Mouse (Mus musculus): Measurements from ENCODE around the gene Ggact.

Gene Ggact

DNA sequence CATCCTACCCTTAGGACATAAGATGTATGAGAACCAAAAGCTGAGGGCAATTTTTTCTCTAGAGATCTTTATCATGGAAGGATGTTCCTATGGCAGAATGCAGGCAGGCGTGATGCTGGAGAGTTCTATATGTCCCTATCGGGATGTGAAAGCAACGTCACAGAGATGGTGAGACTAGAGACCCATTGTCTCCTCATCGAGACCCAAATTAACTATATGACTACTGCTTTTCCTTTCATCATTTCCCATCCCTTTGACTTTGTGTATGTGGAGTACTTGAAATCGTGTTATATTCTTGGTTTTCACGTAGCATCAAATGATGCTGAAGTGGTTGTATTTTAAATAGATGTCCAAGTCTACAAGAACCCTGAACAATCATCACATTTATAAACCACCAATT lies at the start of gene Ggact:
Gene Ggact, minus strand, starts transcription at position 101 of the 400 bp plus-strand sequence.
- no peak for DNase-seq (ENCODE audit: low read depth, low spot score)

DNA sequence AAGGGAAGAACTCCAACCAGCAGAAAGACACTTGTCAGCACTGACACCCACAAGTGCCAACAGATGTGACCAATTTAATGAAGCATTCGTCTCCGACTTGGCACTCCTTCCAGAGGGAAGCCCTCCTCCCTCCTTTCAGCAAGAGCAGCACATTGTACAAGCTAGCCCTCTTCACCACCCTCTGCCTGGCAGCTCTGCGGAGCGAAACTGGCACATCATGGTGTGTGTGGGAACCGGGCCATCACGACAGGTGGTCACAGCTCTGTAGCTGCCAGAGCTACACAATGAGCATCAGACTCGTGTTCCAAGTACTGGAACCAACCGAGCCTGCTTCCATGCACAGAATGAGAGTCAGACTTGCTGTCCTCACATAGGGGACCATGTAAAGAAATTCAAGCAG lies 44.4 kb upstream of the Ggact start:
- no peak for DNase-seq (ENCODE audit: low read depth, low spot score)

DNA sequence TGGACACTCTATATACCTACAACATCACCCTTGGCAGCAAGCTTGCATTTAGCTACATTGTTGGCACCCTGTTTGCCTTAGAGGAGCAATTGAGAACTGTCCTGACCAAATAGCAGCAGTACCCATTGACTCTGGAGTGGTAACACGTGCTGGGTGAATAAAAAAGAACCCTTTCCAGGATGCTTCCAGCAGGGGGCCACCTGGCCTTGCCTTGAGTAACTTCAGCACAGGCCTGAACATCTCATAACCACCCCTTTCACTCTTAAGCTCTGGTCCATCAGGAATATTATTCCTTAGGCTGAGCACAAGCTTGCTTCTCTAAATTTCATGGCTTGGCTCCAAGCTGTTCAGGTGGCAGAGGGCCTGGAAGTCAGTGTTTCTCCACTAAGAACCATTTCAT lies 39.8 kb upstream of the Ggact start:
- no peak for DNase-seq (ENCODE audit: low read depth, low spot score)

DNA sequence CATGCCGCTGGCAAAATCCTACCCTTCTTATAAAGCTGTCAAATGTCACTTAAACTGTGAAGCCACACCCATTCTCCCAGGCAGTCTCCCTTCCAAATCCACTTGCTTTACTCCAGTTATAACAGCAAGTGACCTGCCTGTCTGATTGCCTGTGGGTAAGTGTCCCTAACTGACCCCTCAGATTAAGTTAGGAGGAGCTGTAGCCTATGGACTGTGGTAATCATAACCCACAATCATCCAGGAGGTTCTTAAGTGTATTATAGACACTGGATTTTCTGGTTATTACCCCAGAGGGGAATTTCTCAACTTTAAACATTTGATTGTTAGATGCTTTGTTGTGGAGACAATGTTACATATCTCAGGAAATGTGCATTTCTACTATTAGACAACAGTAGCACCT lies 39.0 kb upstream of the Ggact start:
- no peak for DNase-seq (ENCODE audit: low read depth, low spot score)

DNA sequence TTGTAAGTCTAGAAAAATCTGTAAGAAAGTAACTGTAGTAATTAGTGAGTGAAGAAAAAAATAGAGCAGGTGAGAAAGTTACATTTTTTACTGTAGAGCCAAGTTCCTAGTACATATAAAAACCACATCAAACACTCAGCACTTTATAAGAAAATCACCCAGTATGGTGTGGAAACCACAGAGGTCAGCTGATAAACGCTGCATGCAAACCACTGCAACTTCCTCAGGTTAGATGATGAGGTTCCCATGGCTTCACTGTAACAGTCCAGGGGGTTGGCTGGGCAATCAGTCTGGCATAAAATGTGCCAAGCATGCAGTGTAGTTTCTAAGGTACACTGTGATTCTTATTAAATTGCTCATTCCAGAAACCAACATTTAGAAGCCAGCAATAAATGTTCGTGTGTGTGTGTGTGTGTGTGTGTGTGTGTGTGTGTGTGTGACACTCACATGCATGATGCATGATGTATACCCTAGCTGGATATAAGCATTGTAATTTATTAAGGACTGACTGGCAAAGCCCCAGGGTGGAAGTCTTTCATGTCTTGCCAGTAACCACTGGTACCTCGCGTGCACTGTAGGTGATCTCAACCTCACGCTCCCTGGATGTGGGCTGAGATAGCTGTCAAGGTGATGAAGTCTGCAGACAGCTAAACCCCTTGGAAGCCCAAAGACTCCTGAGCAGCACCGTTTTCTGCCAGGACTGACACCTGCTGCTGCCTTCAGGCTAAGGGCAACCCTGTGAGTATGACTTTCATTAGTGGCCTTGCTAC lies 38.3 kb upstream of the Ggact start:
- no peak for DNase-seq (ENCODE audit: low read depth, low spot score)

DNA sequence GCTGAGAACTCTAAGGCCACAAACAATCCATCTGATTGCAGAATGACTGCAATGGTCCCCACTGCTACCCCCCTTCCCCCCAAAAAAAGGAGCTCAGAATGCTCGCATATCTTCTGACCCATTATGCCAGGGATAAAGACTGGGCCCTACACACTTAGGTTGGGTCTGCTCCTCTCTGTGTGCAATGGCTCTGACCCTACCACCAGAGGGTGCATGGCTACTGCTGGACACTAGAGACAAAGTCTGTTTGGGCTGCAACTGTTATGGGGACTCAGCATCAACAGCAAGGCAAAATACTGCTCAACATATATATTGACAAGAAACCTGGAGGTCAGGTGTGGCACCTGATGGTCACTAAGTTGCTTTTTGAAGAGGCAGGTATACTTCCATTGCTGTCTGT lies 37.4 kb upstream of the Ggact start:
- no peak for DNase-seq (ENCODE audit: low read depth, low spot score)

DNA sequence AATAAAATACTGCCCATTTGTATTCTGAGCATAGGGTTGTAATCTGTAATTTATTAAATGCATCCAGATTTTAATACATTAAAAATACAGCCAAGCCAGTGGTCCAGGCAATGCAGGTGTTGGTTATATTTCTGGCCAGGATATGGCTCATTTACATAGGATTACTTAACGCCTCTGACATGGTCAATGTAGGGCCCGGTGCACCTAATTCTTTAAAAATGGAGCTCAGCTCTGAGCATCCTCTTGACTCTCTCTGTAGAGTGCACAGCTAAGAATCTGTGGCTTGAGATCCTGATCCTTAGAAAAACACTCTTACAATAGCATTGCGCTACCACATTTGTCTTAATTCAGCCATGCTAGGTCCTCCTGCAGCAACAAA lies 29.9 kb upstream of the Ggact start:
- no peak for DNase-seq (ENCODE audit: low read depth, low spot score)

DNA sequence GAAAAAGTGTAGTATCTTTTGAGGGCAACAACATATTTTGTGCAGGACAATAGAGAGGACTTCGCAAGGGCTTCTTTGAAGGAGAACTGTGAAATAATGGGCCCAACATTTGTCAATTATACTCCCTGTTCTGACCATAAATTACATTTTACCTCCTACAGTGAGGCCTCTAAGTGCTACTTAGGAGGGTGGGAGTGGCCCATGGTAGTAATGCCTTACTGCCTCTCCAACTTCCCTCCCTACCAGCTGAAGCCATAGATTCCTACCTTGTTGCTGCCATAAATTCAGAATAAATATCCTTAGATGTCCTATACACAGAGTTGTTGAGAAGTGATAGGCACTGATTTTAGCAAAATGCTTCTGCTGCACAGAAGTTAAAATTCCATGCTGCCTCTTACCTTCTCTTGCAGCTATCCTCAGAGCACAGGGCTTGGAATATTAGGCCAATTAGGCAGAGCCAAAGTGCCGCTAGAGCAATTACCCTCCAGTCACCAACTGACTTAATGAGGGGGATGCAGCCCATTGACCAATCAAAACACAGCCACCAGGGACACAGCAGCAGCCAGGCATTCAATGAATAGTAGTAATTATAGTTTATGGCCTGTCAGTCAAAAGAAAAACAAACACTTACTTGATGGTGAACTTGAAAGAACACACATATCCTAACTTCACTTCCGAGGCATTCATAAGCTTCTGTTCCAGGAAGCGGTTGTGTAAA lies 29.4 kb upstream of the Ggact start:
- DNase-seq (ENCODE audit: low read depth, low spot score) = no peak

DNA sequence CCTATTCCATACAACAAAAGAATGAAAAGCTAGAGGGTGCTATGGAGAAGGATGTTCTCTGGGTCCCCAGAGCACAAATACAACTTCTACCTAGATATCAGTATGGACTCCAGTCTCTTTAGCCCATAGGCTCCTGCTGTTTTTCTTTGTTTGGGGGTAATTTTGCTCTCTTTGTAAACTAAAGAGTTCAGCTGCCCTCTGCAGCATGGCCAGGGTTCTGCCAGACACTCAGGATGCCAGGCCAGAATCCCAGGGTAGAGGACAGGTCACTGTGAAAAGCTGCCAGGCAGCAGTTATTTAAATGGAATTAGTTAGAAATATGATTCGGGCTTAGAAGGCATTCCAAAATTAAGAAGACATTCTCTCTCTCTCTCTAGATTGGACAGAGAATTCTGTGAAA lies 22.9 kb upstream of the Ggact start:
- DNase-seq (ENCODE audit: low read depth, low spot score) = no peak

DNA sequence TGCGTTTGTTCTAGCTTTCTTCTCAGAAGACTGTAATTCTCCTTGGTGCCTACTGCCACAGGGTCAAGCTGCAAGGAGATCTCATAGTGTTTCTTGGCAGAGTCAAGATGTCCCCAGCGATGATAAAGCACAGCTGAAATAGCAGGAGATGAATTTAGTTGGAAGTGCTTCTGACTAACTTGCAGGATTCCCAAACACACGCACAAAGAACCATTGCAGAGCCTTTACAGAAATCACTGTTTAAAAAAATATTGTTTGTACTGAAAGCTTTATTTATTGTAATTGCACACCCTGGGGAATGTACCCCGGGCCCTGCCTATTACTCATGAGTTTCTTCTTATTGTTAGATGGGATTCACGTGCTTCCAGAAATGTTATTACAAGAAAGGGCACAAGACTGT lies 6.5 kb upstream of the Ggact start:
- no peak for DNase-seq (ENCODE audit: low read depth, low spot score)

DNA sequence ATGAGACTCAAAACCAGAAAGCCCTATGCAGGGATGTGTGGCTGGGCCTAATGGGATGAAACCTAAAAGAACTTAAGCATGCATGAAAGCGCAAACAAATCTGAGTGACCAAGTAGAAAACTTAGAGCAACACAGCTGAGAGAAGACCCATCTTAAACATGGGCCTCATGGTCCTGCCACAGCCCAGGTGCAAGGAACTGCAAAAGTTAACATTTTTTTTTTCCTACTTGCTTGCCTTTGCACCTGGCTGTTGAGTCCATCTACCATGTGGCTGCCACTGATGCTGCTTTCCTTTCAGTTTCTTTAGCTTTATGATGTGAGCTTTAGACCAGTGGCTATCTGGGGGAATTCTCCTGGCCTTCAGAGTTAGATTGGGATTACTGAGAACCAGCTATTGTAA lies 4.1 kb upstream of the Ggact start:
- no peak for DNase-seq (ENCODE audit: low read depth, low spot score)

DNA sequence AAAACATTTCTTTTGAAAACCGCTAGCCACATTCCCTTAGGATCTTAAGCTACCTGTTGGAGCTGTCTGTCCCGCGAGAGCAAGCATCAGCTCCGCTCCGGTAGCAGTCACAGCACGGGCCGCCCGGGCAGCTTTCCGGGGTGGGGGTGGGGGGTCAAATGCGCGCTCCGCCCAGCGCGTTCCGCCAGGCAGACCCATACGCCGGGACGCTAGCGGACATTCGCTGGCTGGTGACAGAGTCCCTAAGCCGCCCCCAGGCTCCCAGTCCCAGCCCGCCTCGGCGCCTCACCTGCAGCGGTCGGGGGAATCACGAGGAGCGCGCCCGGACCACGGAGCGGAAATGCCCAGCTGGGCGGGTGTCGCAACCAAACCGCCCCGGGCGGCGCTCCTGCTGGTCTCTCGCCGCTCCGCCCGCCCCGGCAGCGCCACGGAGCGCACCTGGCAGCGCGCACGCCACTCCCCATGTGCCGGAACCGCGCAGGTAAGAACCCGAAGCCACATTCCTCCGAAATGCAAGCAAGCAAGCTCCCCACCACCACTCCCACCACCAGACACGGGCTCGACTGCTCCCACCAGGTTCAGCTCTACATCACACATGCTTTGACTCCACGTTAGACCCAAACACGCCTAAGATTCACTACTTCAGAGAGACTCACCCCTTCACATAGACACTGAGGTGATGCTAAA lies 602 bp downstream of the Ggact start:
- DNase-seq (ENCODE audit: low read depth, low spot score) = peak; percentile 12

DNA sequence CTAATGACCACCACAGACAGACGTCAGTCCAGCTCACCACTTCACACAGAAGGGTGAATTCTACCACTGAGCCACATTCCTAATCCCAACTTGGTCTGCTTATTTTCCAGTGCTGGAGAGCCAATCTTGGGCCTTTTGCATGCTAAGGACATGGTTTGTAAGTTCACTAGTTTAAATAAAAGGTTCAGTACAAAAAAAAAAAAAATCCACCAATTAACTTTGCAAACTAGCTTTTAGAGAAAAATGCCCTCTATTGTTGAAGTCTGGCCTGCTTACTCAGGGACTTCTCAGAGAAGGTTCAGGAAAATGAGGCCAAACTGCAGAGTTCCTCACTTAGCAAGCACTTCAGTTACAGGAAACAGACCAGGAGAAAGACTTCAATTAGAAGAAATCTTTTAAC lies 1.4 kb downstream of the Ggact start:
- no peak for DNase-seq (ENCODE audit: low read depth, low spot score)

DNA sequence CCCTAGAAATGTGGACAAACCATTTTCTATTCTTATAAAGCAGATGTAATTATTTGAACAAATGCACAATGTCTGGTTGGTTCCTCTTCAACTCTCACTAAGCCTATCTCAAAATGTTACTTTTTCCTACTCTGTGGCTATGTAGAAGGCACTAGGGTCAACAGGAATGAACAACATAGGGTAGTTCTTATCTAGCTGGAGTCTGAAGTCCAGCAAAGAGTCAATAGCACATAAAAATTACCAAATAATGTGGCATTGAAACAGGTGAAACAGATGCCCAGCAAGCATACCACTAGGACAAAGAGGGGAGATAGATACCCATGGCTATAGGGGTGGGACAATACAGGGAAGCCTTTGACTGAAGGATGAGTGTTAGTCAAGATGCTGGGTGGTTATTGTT lies 2.3 kb downstream of the Ggact start:
- no peak for DNase-seq (ENCODE audit: low read depth, low spot score)

DNA sequence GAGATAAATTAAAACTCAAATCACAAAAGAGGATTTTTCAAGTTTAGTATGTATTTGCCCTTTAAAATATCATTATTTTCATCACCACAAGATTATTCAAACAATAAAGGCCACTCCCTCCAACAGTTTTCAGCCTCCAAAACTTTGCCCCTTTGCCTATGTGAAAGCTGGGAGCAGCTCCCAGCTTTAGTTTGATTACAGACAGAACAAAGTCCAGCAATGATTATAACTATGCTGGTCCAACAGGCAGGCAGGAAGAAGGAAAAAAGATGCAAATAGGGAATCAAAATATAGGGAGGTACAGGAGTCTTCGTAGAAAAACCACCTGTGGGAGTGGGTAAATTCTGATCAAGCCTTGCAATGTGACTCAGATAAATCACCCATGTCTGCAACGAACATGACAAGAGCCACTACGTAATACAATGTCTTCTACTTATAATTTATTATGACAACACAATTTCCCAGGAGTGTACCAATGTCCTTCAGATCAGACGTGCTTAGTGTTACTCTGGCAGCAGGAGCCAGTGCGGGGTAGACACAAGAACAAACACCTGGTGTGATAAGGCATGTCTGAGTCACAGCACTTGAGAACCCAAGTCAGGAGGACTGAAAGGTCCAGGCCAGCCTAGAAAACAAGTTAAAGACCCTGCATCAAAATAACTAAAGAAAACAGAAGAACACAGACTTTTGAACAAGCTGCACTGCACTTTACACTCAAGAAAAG lies 4.0 kb downstream of the Ggact start:
- no peak for DNase-seq (ENCODE audit: low read depth, low spot score)

DNA sequence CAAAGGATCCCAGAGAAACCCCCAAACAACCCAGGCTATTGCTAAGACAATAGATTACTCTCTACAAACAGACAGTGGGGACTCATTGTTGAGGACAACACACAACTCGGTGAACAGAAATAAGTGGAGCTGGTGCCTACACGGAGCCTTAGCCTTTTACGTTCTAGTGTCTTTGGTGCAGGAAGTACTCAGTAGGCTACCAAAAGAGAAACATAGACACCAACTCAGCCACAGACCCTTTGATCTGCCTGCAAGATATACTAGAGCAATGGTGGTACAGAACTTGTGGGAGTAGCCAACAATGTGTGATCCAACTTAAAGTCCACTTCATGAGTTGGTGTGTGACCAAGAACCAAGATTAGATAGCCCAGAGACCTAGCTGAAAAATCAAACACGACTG lies 5.5 kb downstream of the Ggact start:
- DNase-seq (ENCODE audit: low read depth, low spot score) = no peak

DNA sequence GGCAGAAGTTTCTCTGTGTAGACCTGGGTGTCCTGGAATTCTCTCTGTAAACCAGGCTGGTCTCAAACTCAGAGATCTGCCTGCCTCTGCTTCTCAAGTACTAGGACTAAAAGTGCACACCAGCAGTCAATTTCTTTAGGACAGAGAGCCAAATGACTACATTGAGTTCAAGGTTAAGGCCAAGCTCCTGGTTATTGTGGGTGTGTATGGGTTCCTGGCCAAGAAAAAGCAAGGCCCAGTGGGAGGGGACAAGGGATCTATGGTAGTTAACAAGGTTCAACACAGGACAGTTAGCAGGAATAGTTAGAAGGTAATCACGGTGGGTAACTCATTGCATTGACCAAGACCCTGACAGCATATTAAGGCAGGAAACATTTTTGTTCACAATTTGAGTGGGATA lies 8.6 kb downstream of the Ggact start:
- no peak for DNase-seq (ENCODE audit: low read depth, low spot score)

DNA sequence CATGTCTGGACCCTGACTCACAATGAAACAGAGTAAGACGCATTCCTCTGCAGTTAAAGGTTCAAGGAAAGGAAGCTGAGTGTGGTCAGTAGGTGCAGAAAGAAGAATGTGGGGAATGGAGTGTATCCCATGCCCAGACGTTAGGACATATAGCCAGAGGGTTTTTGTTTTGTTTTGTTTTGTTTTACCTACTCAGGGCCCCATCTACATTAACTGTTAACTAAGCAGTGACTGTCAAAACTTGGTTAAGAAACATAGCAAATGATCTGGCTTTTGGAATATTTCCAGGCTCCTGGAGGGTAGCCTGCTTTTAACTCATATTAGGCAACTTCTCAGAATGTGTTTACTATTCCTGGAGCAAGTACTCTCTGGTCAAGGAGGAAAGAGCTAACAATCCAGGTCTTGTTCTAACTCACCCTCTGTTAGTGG lies 9.6 kb downstream of the Ggact start:
- DNase-seq (ENCODE audit: low read depth, low spot score) = no peak

DNA sequence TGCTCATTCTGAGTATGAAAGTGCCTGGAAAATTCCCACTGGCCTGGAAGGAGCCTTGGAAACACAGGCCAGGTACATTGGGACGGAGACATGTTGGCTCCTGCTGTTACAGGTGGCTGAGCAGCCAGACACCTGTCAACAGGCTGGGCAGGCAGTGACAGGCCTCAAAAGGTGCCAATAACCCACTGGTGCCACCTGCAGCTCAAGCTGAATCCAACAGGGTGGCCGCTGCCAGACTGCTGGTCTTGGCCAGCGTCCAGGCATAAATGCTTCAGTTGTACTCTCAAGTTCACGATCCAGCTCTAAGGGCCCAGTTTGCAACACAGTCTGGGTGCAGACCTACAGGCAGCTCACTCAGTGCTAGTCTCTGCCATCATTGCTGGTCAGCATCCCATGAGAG lies 10.7 kb downstream of the Ggact start:
- DNase-seq (ENCODE audit: low read depth, low spot score) = no peak

DNA sequence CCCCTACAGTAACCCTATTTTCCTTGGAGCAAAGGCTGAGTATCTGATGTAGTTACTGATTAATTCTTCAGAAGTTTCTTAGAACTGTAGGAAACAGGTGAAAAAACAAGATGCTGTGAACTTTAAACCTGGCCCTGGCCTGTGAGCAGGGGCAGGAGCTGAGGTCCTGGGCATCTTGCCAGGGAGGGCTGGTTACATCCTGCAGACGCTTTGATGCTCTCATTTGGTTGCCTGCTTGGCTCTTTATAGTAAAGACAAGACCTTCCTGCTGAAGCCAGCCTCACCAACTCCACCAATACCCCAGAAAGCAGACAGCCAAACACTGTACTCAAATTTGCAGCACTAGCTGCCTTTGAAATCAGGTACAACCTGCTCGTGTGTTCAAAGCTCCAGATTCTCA lies 11.4 kb downstream of the Ggact start:
- DNase-seq (ENCODE audit: low read depth, low spot score) = no peak

DNA sequence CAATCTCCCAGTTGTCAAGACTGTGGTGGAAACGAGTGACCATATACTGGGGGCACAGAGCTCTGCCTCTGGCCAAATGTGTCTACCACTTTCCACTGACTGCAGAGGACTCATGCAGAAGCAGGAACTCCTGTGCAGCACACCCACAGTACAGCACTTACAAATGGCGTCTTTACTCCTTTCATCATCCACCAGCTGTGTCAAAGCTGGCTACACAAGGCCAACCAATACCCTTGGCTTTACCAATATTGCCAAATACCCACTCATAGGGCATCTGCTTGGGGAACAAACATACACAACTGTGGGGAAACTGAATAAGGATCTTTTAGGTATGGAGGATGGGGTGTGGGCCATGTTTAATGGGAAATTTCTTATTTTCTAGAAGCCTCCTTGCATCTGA lies 11.8 kb downstream of the Ggact start:
- no peak for DNase-seq (ENCODE audit: low read depth, low spot score)

DNA sequence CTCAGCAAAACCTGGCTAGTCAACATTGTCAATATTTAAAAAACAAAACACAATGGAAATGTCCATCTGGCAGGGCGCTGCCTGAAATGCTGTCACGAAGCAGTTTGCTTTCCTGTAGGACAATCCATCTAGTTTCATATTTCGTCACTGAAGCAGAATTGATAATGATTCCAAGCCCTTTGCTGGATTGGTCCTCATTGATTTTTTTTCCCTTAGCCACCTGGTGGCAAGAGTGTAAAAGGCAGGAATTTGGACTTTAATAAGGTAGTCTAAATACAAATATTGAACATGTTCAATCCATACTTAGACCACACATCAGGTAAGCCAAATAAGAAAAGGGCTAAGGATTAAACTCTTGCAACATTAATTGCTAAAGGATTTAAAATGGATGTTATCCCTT lies 12.4 kb downstream of the Ggact start:
- no peak for DNase-seq (ENCODE audit: low read depth, low spot score)

Measured in c-Kit-negative CD71-positive TER-119-positive erythroid progenitor cells, embryonic 14.5 days (primary cell).